Mouse (Mus musculus) brown adipose tissue, adult 24 weeks (tissue): ENCODE results near the gene Tspan17. TPM values are rescaled to one million over a fixed set of nuclear protein-coding genes. Genes with fewer than 3 reads are reported as not detected.

ENCODE experiments used
- H3K27ac ChIP-seq: fragments of 200-500 bp; replicated peaks from 2 replicates; pipeline ENCODE4 v1.5.1; 2012; ENCODE audit warnings: low read depth, mild to moderate bottlenecking, low read length
- H3K4me1 ChIP-seq: fragments of 200-500 bp; 2 replicates; pipeline ENCODE4 v1.6.1; 2012; ENCODE audit warnings: low read length, mixed read lengths; ENCODE audit not compliant: control insufficient read depth, insufficient read depth, insufficient read length
- H3K4me3 ChIP-seq: fragments of 200-500 bp; 2 replicates; pipeline ENCODE4 v1.5.1; 2012; ENCODE audit warnings: low read depth, mild to moderate bottlenecking, low read length, moderate library complexity; ENCODE audit not compliant: insufficient read depth
- polyA plus RNA-seq: library from polyadenylated mRNA; stranded (reverse); fragments of >200 nt; gene quantifications from 2 replicates; pipeline ENCODE4 v1.2.4, GENCODE M21; 2012; ENCODE audit not compliant: missing spikeins, insufficient read depth, insufficient read length

The Tspan17 gene
- polyA plus RNA-seq, 1 experiment: 42.0 TPM

GRCm38 (mm10) chr13:54811476-54811875 lies 22.3 kb downstream of the Tspan17 start:
- Histone ChIP-seq H3K27ac (no peak overlapping the region), H3K4me1 (no peaks in the 10 kb centered on the region), H3K4me3 (no peak overlapping the region)

- Histone ChIP-seq H3K4me1 (no peaks in the 10 kb centered on the region), H3K4me3 (no peak overlapping the region), H3K27ac (no peak overlapping the region)
These were observed 24.2 kb downstream of the Tspan17 start for GRCm38 (mm10) chr13:54813381-54813780.

GRCm38 (mm10) chr13:54818399-54819254 lies 29.4 kb downstream of the Tspan17 start:
- Histone ChIP-seq H3K27ac (no peak overlapping the region), H3K4me3 (no peak overlapping the region), H3K4me1 (no peaks in the 10 kb centered on the region)

- Histone ChIP-seq H3K4me1 (no peaks in the 10 kb centered on the region), H3K4me3 (no peak overlapping the region), H3K27ac (no peak overlapping the region)
These were observed 31.9 kb downstream of the Tspan17 start for GRCm38 (mm10) chr13:54821106-54821505.

GRCm38 (mm10) chr13:54821931-54822330 lies 32.8 kb downstream of the Tspan17 start:
- Histone ChIP-seq H3K27ac (no peak overlapping the region), H3K4me1 (no peaks in the 10 kb centered on the region), H3K4me3 (no peak overlapping the region)

GRCm38 (mm10) chr13:54824111-54824931 lies 35.1 kb downstream of the Tspan17 start:
- H3K4me1 ChIP-seq: no peaks in the 10 kb centered on the region

GRCm38 (mm10) chr13:54827992-54828391 lies 38.8 kb downstream of the Tspan17 start:
- H3K4me3 ChIP-seq: no peak overlapping the region
- no peaks in the 10 kb centered on the region for H3K4me1 ChIP-seq
- no peak overlapping the region for H3K27ac ChIP-seq

More at GRCm38 (mm10) chr13:54824111-54824931, 35.1 kb downstream of the Tspan17 start:
- Histone ChIP-seq H3K27ac (no peak overlapping the region), H3K4me3 (no peak overlapping the region; the same call in 1 of the 2 replicates)

GRCm38 (mm10) chr13:54828508-54828907 lies 39.3 kb downstream of the Tspan17 start:
- Histone ChIP-seq H3K27ac (no peak overlapping the region), H3K4me1 (no peaks in the 10 kb centered on the region)

GRCm38 (mm10) chr13:54829450-54829849 lies 40.3 kb downstream of the Tspan17 start:
- H3K4me1 ChIP-seq: no peaks in the 10 kb centered on the region
- H3K27ac ChIP-seq: no peak overlapping the region

More at GRCm38 (mm10) chr13:54828508-54828907, 39.3 kb downstream of the Tspan17 start:
- no peak overlapping the region for H3K4me3 ChIP-seq

GRCm38 (mm10) chr13:54836351-54837030 lies 47.3 kb downstream of the Tspan17 start:
- H3K4me3 ChIP-seq: no peak overlapping the region
- H3K27ac ChIP-seq: no peak overlapping the region
- no peaks in the 10 kb centered on the region for H3K4me1 ChIP-seq

More at GRCm38 (mm10) chr13:54829450-54829849, 40.3 kb downstream of the Tspan17 start:
- no peak overlapping the region for H3K4me3 ChIP-seq

- Histone ChIP-seq H3K27ac (no peak overlapping the region), H3K4me3 (no peak overlapping the region), H3K4me1 (no peaks in the 10 kb centered on the region)
These were observed 47.9 kb downstream of the Tspan17 start for GRCm38 (mm10) chr13:54837061-54837460.

GRCm38 (mm10) chr13:54837471-54837889 lies 48.3 kb downstream of the Tspan17 start:
- Histone ChIP-seq H3K4me1 (no peaks in the 10 kb centered on the region), H3K4me3 (no peak overlapping the region), H3K27ac (no peak overlapping the region)

GRCm38 (mm10) chr13:54838540-54838939 lies 49.4 kb downstream of the Tspan17 start:
- no peaks in the 10 kb centered on the region for H3K4me1 ChIP-seq
- no peak overlapping the region for H3K27ac ChIP-seq
- H3K4me3 ChIP-seq: no peak overlapping the region

GRCm38 (mm10) chr13:54839211-54839610 lies 50.0 kb downstream of the Tspan17 start:
- Histone ChIP-seq H3K4me3 (no peak overlapping the region), H3K4me1 (no peaks in the 10 kb centered on the region), H3K27ac (no peak overlapping the region)

- H3K4me3 ChIP-seq: no peak overlapping the region
- H3K4me1 ChIP-seq: no peaks in the 10 kb centered on the region
- no peak overlapping the region for H3K27ac ChIP-seq
These were observed 55.4 kb downstream of the Tspan17 start for GRCm38 (mm10) chr13:54844579-54844978.
